Comparison of ENCODE assay signal across 8 mouse cellular contexts in the genomic region with DNA sequence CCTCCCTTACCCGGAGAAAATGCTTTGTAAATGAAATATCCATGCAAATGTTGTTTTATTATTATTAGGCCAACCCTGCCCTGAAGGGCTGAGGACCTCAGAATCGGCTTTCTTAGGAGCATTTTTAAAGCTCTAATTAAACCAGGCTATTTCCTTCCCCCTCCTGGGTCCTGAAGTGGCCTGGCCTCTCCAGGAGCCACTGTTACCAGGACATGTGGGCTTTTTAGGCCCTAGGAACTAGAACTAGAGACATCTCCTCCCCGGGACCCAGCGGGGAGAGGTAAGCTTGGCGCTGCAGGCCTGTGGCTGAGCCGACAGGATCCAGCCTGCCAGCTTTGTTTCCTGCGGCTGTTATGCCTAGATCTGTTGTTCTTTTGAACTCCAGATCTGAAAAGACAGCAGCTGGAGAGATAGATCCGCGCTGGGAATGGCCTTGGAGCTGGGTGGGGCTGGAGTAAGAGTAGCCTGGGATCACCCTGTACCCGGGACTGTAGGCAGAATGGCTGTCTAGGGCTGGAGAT. TPM values are rescaled to one million over a fixed set of nuclear protein-coding genes. Genes with fewer than 3 reads are reported as not detected.
DNase-seq lines count a peak whose midpoint lies in the region; ATAC-seq lines count a peak whose summit lies in the region.

No protein-coding gene starts in this region.

- ATAC-seq in heart, embryonic 13.5 days (ENCODE audit: extremely low read depth, insufficient number of reproducible peaks, low FRiP score, low TSS enrichment) = no peak
- ATAC-seq in hindbrain, embryonic 13.5 days (ENCODE audit: low FRiP score) = peak; percentile 30; the same call in 1 of the 2 replicates
- ATAC-seq in neural tube, embryonic 11.5 days (ENCODE audit: insufficient read depth, low FRiP score, low TSS enrichment) = peak; percentile 67

- 13% methylated on average over 10 of the region's 10 CpGs for WGBS in heart, embryonic 13.5 days
- under 1% methylated on average over 10 of the region's 10 CpGs for WGBS in hindbrain, embryonic 13.5 days
- WGBS in neural tube, embryonic 11.5 days = 1% methylated on average over 10 of the region's 10 CpGs

- peaks cover 16% of the 10 kb centered on the region for H3K27me3 ChIP-seq in heart, embryonic 13.5 days (replicated peaks)
- peaks cover 30% of the 10 kb centered on the region for H3K27me3 ChIP-seq in hindbrain, embryonic 13.5 days
- H3K27me3 ChIP-seq in neural tube, embryonic 11.5 days (ENCODE audit: control insufficient read depth, insufficient read depth, low read length) = 0 out of 2 replicates have a peak, but pooled peaks cover 3% of the 10 kb centered on the region

- no peak overlapping the region for H3K4me3 ChIP-seq in heart, embryonic 13.5 days
- H3K4me3 ChIP-seq in hindbrain, embryonic 13.5 days = no peak overlapping the region
- no peak overlapping the region for H3K4me3 ChIP-seq in neural tube, embryonic 11.5 days (ENCODE audit: low read depth, low read length)

- peaks cover 11% of the 10 kb centered on the region; the same call in 1 of the 2 replicates for H3K36me3 ChIP-seq in heart, embryonic 13.5 days
- H3K36me3 ChIP-seq in hindbrain, embryonic 13.5 days = peaks cover 13% of the 10 kb centered on the region
- no peaks in the 10 kb centered on the region for H3K36me3 ChIP-seq in neural tube, embryonic 11.5 days (ENCODE audit: control insufficient read depth, insufficient read depth, low read length)

- peak overlapping the region; percentile 48 for H3K27ac ChIP-seq in heart, embryonic 13.5 days (replicated peaks)
- H3K27ac ChIP-seq in hindbrain, embryonic 13.5 days = peak overlapping the region; percentile 73
- H3K27ac ChIP-seq in neural tube, embryonic 11.5 days (ENCODE audit: low read depth, low read length) = peak overlapping the region; percentile 80

- no peaks in the 10 kb centered on the region for H3K9me3 ChIP-seq in heart, embryonic 13.5 days
- H3K9me3 ChIP-seq in hindbrain, embryonic 13.5 days = no peaks in the 10 kb centered on the region
- H3K9me3 ChIP-seq in neural tube, embryonic 11.5 days (ENCODE audit: control insufficient read depth, low read length) = no peaks in the 10 kb centered on the region

- peak overlapping the region; percentile 1 for H3K4me2 ChIP-seq in heart, embryonic 13.5 days
- peak overlapping the region; percentile 13 for H3K4me2 ChIP-seq in hindbrain, embryonic 13.5 days
- H3K4me2 ChIP-seq in neural tube, embryonic 11.5 days (ENCODE audit: low read depth) = peak overlapping the region; percentile 22; the same call in 1 of the 2 replicates

- peaks cover 24% of the 10 kb centered on the region for H3K4me1 ChIP-seq in heart, embryonic 13.5 days
- H3K4me1 ChIP-seq in hindbrain, embryonic 13.5 days (replicated peaks) = peaks cover 25% of the 10 kb centered on the region
- H3K4me1 ChIP-seq in neural tube, embryonic 11.5 days (ENCODE audit: control insufficient read depth, insufficient read depth, low read length) = peaks cover 19% of the 10 kb centered on the region

- no peak for DNase-seq in heart, adult 9 months (ENCODE audit: low spot score in 2 of 2)
- peak; percentile 47 for DNase-seq in brain, adult 2 months (ENCODE audit: low read depth, low spot score)
- peak; percentile 70 for DNase-seq in neural tube, embryonic 11.5 days (ENCODE audit: low spot score)
- no peak for DNase-seq in spleen, postnatal 10 days (ENCODE audit: low spot score in 2 of 2)
- DNase-seq in cerebellum, postnatal 25 days = no peak
- DNase-seq in right cerebral cortex, postnatal 14 days = no peak

- peak overlapping the region; percentile 67 for H3K9ac ChIP-seq in heart, embryonic 13.5 days
- H3K9ac ChIP-seq in hindbrain, embryonic 13.5 days = peak overlapping the region; percentile 56; the same call in 1 of the 2 replicates
- H3K9ac ChIP-seq in neural tube, embryonic 11.5 days (ENCODE audit: low read length) = peak overlapping the region; percentile 49

RNA-seq across cellular contexts. Expression of gene Cpsf4l, which starts 0.5 kb away (rescaled TPM):
- 0.24 TPM in 1 of 2 replicates, not detected in the other for polyA plus RNA-seq in heart, embryonic 13.5 days (2015; fragmentation: Nextera tagmentation; extraction: Ambion mirVana)
- 0.48 and 0.52 TPM in 2 replicates for polyA plus RNA-seq in hindbrain, embryonic 13.5 days (2015; fragmentation: Nextera tagmentation; extraction: Ambion mirVana)
- polyA plus RNA-seq in neural tube, embryonic 11.5 days (2014; fragmentation: Nextera tagmentation; extraction: Ambion mirVana) = 0.26 and 0.50 TPM in 2 replicates

RNA-seq across cellular contexts. Expression of gene D11Wsu47e, which starts 26.1 kb away (rescaled TPM):
- polyA plus RNA-seq in heart, embryonic 13.5 days (2015; fragmentation: Nextera tagmentation; extraction: Ambion mirVana) = 15.1 and 16.0 TPM in 2 replicates
- 21.9 and 22.4 TPM in 2 replicates for polyA plus RNA-seq in hindbrain, embryonic 13.5 days (2015; fragmentation: Nextera tagmentation; extraction: Ambion mirVana)
- polyA plus RNA-seq in neural tube, embryonic 11.5 days (2014; fragmentation: Nextera tagmentation; extraction: Ambion mirVana) = 24.5 and 25.5 TPM in 2 replicates

RNA-seq across cellular contexts. Expression of gene Fam104a, which starts 26.4 kb away (rescaled TPM):
- 43.9 and 46.5 TPM in 2 replicates for polyA plus RNA-seq in heart, embryonic 13.5 days (2015; fragmentation: Nextera tagmentation; extraction: Ambion mirVana)
- polyA plus RNA-seq in hindbrain, embryonic 13.5 days (2015; fragmentation: Nextera tagmentation; extraction: Ambion mirVana) = 45.0 and 46.9 TPM in 2 replicates
- polyA plus RNA-seq in neural tube, embryonic 11.5 days (2014; fragmentation: Nextera tagmentation; extraction: Ambion mirVana) = 57.3 and 57.9 TPM in 2 replicates

RNA-seq across cellular contexts. Expression of gene Cdc42ep4, which starts 41.4 kb away (rescaled TPM):
- polyA plus RNA-seq in heart, embryonic 13.5 days (2015; fragmentation: Nextera tagmentation; extraction: Ambion mirVana) = 24.0 and 26.1 TPM in 2 replicates
- 73.0 and 73.7 TPM in 2 replicates for polyA plus RNA-seq in hindbrain, embryonic 13.5 days (2015; fragmentation: Nextera tagmentation; extraction: Ambion mirVana)
- polyA plus RNA-seq in neural tube, embryonic 11.5 days (2014; fragmentation: Nextera tagmentation; extraction: Ambion mirVana) = 73.3 and 78.2 TPM in 2 replicates

Comparison
In these comparisons a context has a peak if more than half of its experiments do, and no peak if none do; other contexts are left out.
1. DNase-seq: peak in brain, adult 2 months (single experiment) and neural tube, embryonic 11.5 days (single experiment); none in heart, adult 9 months (0 of 2), spleen, postnatal 10 days (0 of 2), cerebellum, postnatal 25 days (0 of 2) and right cerebral cortex, postnatal 14 days (single experiment).
2. Peak in every context shown above with its lines, with median percentiles within 50 percentile points of each other: H3K27ac ChIP-seq, H3K4me2 ChIP-seq and H3K9ac ChIP-seq.